Mouse (Mus musculus) liver, embryonic 11.5 days (tissue): ENCODE data around the gene Prkcd. TPM values are rescaled to one million over a fixed set of nuclear protein-coding genes. Genes with fewer than 3 reads are reported as not detected.

Source experiments
- ATAC-seq: fragments of 200-750 bp; cut with Nextera tagmentation; replicated peaks from 2 replicates; pipeline ENCODE4 v1.8.0; 2017; ENCODE audit warnings: moderate number of reproducible peaks, mild to moderate bottlenecking, moderate TSS enrichment, moderate library complexity; ENCODE audit not compliant: low FRiP score
- DNase-seq: peaks from one replicate; pipeline ENCODE4 v3.0.0-alpha.2; 2017; ENCODE audit warnings: low spot score
- H3K27ac ChIP-seq: fragments of 300-500 bp; sonication (generic); 2 replicates; pipeline ENCODE4 v1.5.1; 2014; ENCODE audit warnings: mild to moderate bottlenecking, low read depth, low read length, control low read depth
- H3K27me3 ChIP-seq: fragments of 300-500 bp; sonication (generic); replicated peaks from 2 replicates; pipeline ENCODE4 v1.6.1; 2014; ENCODE audit warnings: low read length, mixed read lengths; ENCODE audit not compliant: control insufficient read depth, insufficient read depth
- H3K36me3 ChIP-seq: fragments of 300-500 bp; sonication (generic); 2 replicates; pipeline ENCODE4 v1.6.1; 2014; ENCODE audit warnings: mild to moderate bottlenecking, low read length, moderate library complexity, mixed read lengths; ENCODE audit not compliant: control insufficient read depth, insufficient read depth
- H3K4me1 ChIP-seq: fragments of 300-500 bp; sonication (generic); replicated peaks from 2 replicates; pipeline ENCODE4 v1.6.1; 2014; ENCODE audit warnings: low read length, mixed read lengths; ENCODE audit not compliant: control insufficient read depth, insufficient read depth
- H3K4me2 ChIP-seq: fragments of 300-500 bp; sonication (generic); 2 replicates; pipeline ENCODE4 v1.6.1; 2014; ENCODE audit warnings: mild to moderate bottlenecking, control low read depth, moderate library complexity
- H3K4me3 ChIP-seq: fragments of 300-500 bp; sonication (generic); 2 replicates; pipeline ENCODE4 v1.5.1; 2014; ENCODE audit warnings: low read depth, low read length, control low read depth
- H3K9ac ChIP-seq: fragments of 300-500 bp; sonication (generic); 2 replicates; pipeline ENCODE4 v1.6.1; 2014; ENCODE audit warnings: low read depth, low read length, control low read depth
- H3K9me3 ChIP-seq: fragments of 300-500 bp; sonication (generic); 2 replicates; pipeline ENCODE4 v1.6.1; 2016; ENCODE audit warnings: low read length, inconsistent platforms, mixed read lengths; ENCODE audit not compliant: control insufficient read depth
- whole genome bisulfite sequencing: fragments of 180-500 bp; shearing (Covaris S2); extraction: QIAGEN DNeasy Blood & Tissue Kit; methylation state at CpG from one replicate; pipeline ENCODE4 v1.1.7; 2014; 5-methylcytosine and 5-hydroxymethylcytosine counted together
- polyA plus RNA-seq: library from polyadenylated mRNA; unstranded; fragments of >200 nt; fragmentation: Nextera tagmentation; extraction: Ambion mirVana; gene quantifications from 2 replicates; pipeline ENCODE4 v1.2.1, GENCODE M21; 2014

Gene Prkcd
- polyA plus RNA-seq, 1 experiment from 2014 or later, result 34.7 TPM

DNA sequence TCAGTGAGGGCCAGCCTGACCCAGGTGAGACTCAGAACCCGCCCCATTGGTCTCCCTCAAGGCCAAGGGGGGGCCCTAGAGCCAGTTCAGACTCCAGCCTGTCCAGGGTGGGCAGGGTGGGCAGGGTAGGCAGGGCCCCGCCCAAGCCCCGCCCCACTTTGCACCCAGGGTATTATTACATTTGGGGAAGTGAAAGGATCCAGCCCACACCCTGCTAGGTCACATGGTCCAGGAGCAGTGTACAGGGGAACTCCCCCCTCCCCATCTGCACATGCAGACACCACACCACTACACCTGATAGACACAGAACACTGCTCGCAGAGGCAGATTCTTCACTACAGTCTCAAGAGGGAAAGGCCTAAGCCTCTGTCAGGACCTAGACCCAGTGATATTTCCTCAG, 18.3 kb downstream of the Prkcd start:
- H3K27me3 ChIP-seq, result no peaks in the 10 kb centered on the region
- H3K4me3 ChIP-seq, result no peak overlapping the region
- DNase-seq (no peak), ATAC-seq (0 out of 2 replicates have a peak, but pooled peaks have one; percentile 24)
- H3K27ac ChIP-seq, result no peak overlapping the region
- no peaks in the 10 kb centered on the region for H3K9me3 ChIP-seq
- H3K9ac ChIP-seq, result no peak overlapping the region
- H3K4me1 ChIP-seq, result peaks cover 7% of the 10 kb centered on the region
- WGBS, result 67% methylated on average over 4 of the region's 4 CpGs
- H3K4me2 ChIP-seq, result no peak overlapping the region
- H3K36me3 ChIP-seq, result peaks cover 5% of the 10 kb centered on the region; the same call in 1 of the 2 replicates

DNA sequence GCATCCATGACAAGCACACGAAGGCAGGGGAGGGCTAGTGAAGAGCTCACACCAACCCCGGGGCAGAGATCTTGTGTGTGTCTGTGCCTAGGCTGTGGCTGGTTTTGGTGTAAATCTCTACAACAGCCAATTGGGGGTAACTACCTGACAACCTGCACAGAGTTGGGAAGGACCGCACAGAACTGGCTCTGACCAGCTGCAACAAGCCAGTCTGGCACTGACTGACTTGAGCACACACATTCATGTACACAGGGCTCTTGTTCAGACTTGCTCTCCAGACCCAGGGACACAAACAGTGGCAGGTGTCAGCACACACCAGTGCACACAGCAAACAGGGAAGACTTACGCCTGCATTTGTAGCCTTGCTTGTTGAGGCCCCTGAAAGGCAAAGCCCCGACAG, 19.2 kb downstream of the Prkcd start:
- DNase-seq (no peak), ATAC-seq (no peak)
- 89% methylated on average over 5 of the region's 5 CpGs for WGBS
- Histone ChIP-seq H3K36me3 (peaks cover 5% of the 10 kb centered on the region; the same call in 1 of the 2 replicates), H3K9me3 (no peaks in the 10 kb centered on the region), H3K4me3 (no peak overlapping the region), H3K27ac (no peak overlapping the region), H3K4me1 (peaks cover 4% of the 10 kb centered on the region), H3K4me2 (no peak overlapping the region), H3K27me3 (no peaks in the 10 kb centered on the region), H3K9ac (no peak overlapping the region)

DNA sequence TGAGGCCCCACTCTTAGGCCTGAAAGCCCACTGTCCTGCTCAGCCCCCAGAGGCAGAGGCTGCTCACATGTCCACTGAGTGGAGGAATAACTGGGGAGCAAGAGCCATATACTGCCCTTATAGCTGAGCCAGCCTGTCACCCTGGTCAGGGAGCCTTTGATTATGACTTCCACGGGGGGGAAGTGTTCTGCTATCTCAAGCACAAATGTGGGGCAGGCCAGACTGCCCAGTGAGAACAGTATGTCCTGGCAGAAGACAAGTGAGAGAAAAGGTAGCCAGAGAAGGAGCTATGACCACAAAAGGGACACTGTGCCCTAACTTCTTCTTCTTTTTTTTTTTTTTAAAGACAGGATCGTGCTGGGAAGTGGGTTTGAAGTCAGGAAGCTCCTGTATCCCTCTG, 28.9 kb downstream of the Prkcd start:
- H3K9ac ChIP-seq, result no peak overlapping the region
- no peak overlapping the region for H3K4me3 ChIP-seq
- ATAC-seq (no peak), DNase-seq (no peak)
- WGBS, result 67% methylated on average over 2 of the region's 2 CpGs
- H3K9me3 ChIP-seq, result no peaks in the 10 kb centered on the region
- H3K27me3 ChIP-seq, result no peaks in the 10 kb centered on the region
- H3K4me1 ChIP-seq, result no peaks in the 10 kb centered on the region
- no peak overlapping the region for H3K4me2 ChIP-seq
- H3K27ac ChIP-seq, result no peak overlapping the region
- peaks cover 20% of the 10 kb centered on the region for H3K36me3 ChIP-seq

DNA sequence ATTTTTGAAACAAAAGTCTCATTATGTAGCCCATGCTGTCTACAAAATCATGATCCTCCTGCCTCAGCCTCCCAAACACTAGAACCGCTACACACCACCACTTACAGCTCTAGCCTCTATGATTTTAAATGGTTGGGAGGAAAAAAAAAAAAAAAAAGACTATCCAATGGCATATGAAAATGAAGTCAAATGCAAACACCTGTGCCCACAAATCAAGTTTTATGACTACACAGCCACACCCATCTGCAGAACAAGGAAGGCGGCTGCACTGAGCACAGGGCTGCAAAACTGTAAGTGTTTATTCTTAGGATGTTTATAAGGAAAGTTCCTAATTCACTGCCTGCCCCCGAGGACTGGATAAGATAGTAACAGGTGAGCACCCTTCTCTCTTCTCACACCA, 29.6 kb downstream of the Prkcd start:
- Histone ChIP-seq H3K9ac (no peak overlapping the region), H3K9me3 (no peaks in the 10 kb centered on the region), H3K4me3 (no peak overlapping the region), H3K27me3 (no peaks in the 10 kb centered on the region), H3K36me3 (peaks cover 18% of the 10 kb centered on the region), H3K4me2 (no peak overlapping the region), H3K27ac (no peak overlapping the region), H3K4me1 (peaks cover 5% of the 10 kb centered on the region; the same call in 1 of the 2 replicates)
- 87% methylated on average over 3 of the region's 3 CpGs for WGBS
- ATAC-seq, result no peak
- no peak for DNase-seq

DNA sequence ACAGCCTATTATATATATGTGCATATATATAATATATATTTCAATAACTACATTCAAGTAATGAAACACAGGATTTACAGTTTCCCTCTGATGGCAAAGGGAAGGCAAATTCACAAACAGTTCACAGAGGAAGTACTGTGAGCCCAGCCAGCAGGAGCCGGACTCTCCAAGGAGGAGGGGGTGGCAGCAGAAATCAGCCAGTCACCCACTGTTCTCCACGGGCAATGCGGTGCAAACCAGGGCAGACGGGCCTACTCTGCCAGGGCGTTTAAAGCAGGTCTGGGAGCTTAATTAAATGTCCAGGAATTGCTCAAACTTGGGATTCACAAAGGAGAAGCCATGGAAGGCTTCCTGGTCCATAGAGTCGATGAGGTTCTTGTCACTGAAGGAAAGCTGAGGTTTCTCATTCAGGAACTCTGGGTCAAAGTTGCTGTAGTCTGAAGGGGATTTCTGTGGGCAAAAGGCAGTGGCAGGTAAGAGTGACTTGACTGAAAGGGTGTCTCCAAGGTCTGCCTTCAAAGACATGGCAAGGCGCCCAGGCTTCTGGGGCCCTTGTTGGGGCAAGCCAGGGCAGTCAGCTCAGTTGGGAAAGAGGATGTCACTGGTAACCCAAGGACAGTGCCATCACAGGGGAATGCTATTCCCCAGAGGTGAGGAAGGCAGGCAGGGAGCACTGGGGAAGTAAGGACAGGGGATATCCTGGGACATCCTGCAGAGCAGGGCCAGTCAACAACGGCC, 30.3 kb downstream of the Prkcd start:
- ATAC-seq (no peak), DNase-seq (no peak)
- H3K4me2 ChIP-seq, result no peak overlapping the region
- H3K9me3 ChIP-seq, result no peaks in the 10 kb centered on the region
- H3K36me3 ChIP-seq, result peaks cover 15% of the 10 kb centered on the region
- no peak overlapping the region for H3K9ac ChIP-seq
- H3K4me3 ChIP-seq, result no peak overlapping the region
- no peaks in the 10 kb centered on the region for H3K27me3 ChIP-seq
- 88% methylated on average over 8 of the region's 8 CpGs for WGBS
- H3K27ac ChIP-seq, result no peak overlapping the region
- H3K4me1 ChIP-seq, result peaks cover 5% of the 10 kb centered on the region; the same call in 1 of the 2 replicates

DNA sequence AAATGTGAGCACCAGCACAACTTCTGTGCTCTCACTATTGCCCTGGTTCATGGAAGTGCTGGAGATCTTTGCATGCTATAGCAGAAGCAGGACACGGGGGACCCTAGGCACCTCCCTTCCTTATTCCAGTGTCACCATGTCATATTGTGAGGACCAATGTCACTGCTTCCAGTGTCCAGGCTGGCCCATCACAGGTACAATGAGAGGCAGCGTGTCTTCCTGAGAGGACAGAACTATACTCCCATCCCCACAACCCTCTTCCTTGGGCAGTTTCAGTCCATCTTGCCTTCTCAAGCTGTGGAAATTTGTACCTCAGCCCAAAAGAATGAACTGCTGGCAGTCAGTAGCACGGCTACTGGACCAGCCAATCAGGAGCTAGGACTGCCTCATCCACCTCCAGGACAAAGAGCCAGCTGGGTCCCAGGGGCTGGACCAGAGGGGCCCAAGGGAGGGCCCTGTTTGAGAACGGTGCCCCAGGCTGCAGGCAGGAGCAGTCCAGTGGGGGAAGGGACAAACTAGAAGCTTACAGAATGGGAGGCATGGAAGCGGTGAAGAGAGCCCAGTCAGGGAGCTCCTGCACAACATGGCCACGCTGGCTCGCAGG, 31.8 kb downstream of the Prkcd start:
- Histone ChIP-seq H3K4me3 (no peak overlapping the region), H3K27ac (no peak overlapping the region), H3K9ac (no peak overlapping the region), H3K9me3 (no peaks in the 10 kb centered on the region), H3K27me3 (no peaks in the 10 kb centered on the region), H3K36me3 (peaks cover 8% of the 10 kb centered on the region), H3K4me2 (no peak overlapping the region), H3K4me1 (peaks cover 5% of the 10 kb centered on the region; the same call in 1 of the 2 replicates)
- no peak for ATAC-seq
- WGBS, result 66% methylated on average over 7 of the region's 7 CpGs
- no peak for DNase-seq

DNA sequence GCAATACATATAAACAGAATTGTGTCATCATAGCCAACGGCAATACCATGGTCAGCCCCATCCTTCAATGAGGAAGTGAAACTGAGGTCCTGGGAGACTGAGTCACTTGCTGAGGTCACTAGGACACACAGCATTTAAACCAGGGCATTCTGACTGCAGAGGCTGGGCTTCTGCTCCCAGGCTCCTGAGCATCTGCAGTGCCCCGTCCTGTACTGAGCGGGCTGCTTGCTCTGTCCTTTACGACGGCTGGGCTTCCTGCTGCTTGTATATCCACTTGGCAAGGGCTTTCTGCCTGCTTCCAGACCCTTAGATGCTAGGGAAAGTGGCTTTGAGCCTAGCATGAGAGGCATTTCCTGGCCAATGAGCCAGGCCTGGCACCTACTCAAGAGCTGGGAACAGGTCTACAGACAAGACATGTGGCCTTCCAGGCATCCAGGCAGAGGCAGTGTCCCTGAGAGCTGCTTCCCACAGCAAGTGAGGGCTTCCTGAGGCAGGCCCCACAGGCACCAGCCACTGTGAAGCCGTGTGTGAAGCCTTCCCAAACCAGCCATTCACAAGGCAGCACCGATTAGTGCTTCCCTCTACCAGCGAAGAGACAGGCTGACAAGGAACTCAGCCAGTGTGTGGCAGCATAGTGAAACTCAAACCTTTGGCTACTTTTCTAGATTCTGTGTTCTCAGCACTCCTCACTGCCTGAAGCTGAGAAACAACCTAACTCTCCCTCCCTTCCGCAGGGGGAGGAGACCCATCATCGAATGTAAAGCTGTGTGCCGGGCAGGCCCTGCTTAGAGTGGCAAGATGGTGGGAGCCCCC, 32.5 kb downstream of the Prkcd start:
- Histone ChIP-seq H3K27me3 (no peaks in the 10 kb centered on the region), H3K4me1 (peaks cover 5% of the 10 kb centered on the region; the same call in 1 of the 2 replicates), H3K4me3 (no peak overlapping the region), H3K36me3 (peaks cover 5% of the 10 kb centered on the region), H3K9ac (peak overlapping the region; percentile 22; the same call in 1 of the 2 replicates), H3K27ac (no peak overlapping the region), H3K9me3 (no peaks in the 10 kb centered on the region), H3K4me2 (no peak overlapping the region)
- no peak for DNase-seq
- WGBS, result 56% methylated on average over 11 of the region's 11 CpGs
- no peak for ATAC-seq

DNA sequence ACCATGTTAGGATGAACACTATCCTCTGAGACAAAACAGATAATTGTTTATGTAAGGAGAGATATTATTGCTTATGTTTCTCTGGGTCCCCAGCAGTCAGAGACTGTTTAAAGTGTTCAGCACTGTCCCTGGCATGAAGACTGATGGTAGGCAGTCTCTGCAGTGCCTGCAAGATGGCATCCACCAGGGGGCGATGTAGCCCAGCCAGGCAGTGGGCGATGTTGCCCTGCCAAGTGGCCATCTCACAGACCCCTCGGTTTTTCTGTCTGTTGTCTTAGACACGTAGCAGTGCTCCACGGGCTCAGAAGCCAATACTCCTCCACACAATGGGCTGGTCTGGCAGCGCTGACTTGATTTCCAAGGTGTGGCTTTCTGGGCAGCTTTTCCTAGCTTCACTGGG, 34.6 kb downstream of the Prkcd start:
- H3K4me3 ChIP-seq, result no peak overlapping the region
- 11% methylated on average over 6 of the region's 6 CpGs for WGBS
- peak overlapping the region; percentile 39; the same call in 1 of the 2 replicates for H3K4me2 ChIP-seq
- no peak overlapping the region for H3K9ac ChIP-seq
- H3K4me1 ChIP-seq, result peaks cover 8% of the 10 kb centered on the region; the same call in 1 of the 2 replicates
- H3K36me3 ChIP-seq, result 0 out of 2 replicates have a peak, but pooled peaks cover 2% of the 10 kb centered on the region
- 0 out of 2 replicates have a peak, but pooled peaks have one; percentile 50 for ATAC-seq
- no peaks in the 10 kb centered on the region for H3K27me3 ChIP-seq
- no peaks in the 10 kb centered on the region for H3K9me3 ChIP-seq
- DNase-seq, result peak; percentile 65
- H3K27ac ChIP-seq, result no peak overlapping the region
